8 mouse cellular contexts compared by ENCODE assay signal in genomic region chr5:108131849-108132440, GRCm38 (mm10). TPM values are rescaled to one million over a fixed set of nuclear protein-coding genes. Genes with fewer than 3 reads are reported as not detected.
DNase-seq lines count a peak whose midpoint lies in the region; ATAC-seq and TF ChIP-seq lines count a peak whose summit lies in the region.

No protein-coding gene starts in this region.

- no peaks in the 10 kb centered on the region for H3K9me3 ChIP-seq in neural tube, embryonic 11.5 days (ENCODE audit: control insufficient read depth, low read length)
- no peaks in the 10 kb centered on the region for H3K9me3 ChIP-seq in forebrain, postnatal 0 days (ENCODE audit: low read length)
- H3K9me3 ChIP-seq in lung, embryonic 15.5 days: no peaks in the 10 kb centered on the region

- H3K4me1 ChIP-seq in neural tube, embryonic 11.5 days (ENCODE audit: control insufficient read depth, insufficient read depth, low read length): no peaks in the 10 kb centered on the region
- H3K4me1 ChIP-seq in bone marrow, adult 2 months (ENCODE audit: control insufficient read depth, insufficient read depth, low read length): no peaks in the 10 kb centered on the region
- H3K4me1 ChIP-seq in forebrain, postnatal 0 days (ENCODE audit: insufficient read depth): peaks cover 6% of the 10 kb centered on the region; the same call in 1 of the 2 replicates
- peaks cover 8% of the 10 kb centered on the region for H3K4me1 ChIP-seq in lung, embryonic 15.5 days

- H3K27me3 ChIP-seq in neural tube, embryonic 11.5 days (ENCODE audit: control insufficient read depth, insufficient read depth, low read length): no peaks in the 10 kb centered on the region
- H3K27me3 ChIP-seq in forebrain, postnatal 0 days (ENCODE audit: insufficient read depth, low read length): no peaks in the 10 kb centered on the region
- no peaks in the 10 kb centered on the region for H3K27me3 ChIP-seq in lung, embryonic 15.5 days

- 0 out of 2 replicates have a peak, but pooled peaks have one; percentile 12 for TF ChIP-seq POLR2A in bone marrow, adult 2 months (IDR thresholded peaks at IDR 0.05; ENCODE audit: borderline replicate concordance, control insufficient read depth, low read depth, low read length)

- no peaks in the 10 kb centered on the region for H3K36me3 ChIP-seq in neural tube, embryonic 11.5 days (ENCODE audit: control insufficient read depth, insufficient read depth, low read length)
- peaks cover 6% of the 10 kb centered on the region; the same call in 1 of the 2 replicates for H3K36me3 ChIP-seq in forebrain, postnatal 0 days (ENCODE audit: insufficient read depth)
- peaks cover 15% of the 10 kb centered on the region; the same call in 1 of the 2 replicates for H3K36me3 ChIP-seq in lung, embryonic 15.5 days

- H3K9ac ChIP-seq in neural tube, embryonic 11.5 days (ENCODE audit: low read length): peak overlapping the region; percentile 80
- H3K9ac ChIP-seq in forebrain, postnatal 0 days: peak overlapping the region; percentile 70
- peak overlapping the region; percentile 87 for H3K9ac ChIP-seq in lung, embryonic 15.5 days

- WGBS in neural tube, embryonic 11.5 days: 0% methylated on average over 32 of the region's 32 CpGs
- WGBS in bone marrow, adult 2 months: under 1% methylated on average over 32 of the region's 32 CpGs
- under 1% methylated on average over 32 of the region's 32 CpGs for WGBS in forebrain, postnatal 0 days
- under 1% methylated on average over 32 of the region's 32 CpGs for WGBS in lung, embryonic 15.5 days

- TF ChIP-seq CTCF in bone marrow, adult 2 months (IDR thresholded peaks at IDR 0.05; ENCODE audit: control insufficient read depth, insufficient read depth, low read length): no peak
- no peak for TF ChIP-seq CTCF in forebrain, postnatal 0 days (IDR thresholded peaks at IDR 0.05; ENCODE audit: low read depth)

- peak overlapping the region; percentile 72 for H3K4me3 ChIP-seq in neural tube, embryonic 11.5 days (ENCODE audit: low read depth, low read length)
- peak overlapping the region; percentile 88 for H3K4me3 ChIP-seq in bone marrow, adult 2 months (replicated peaks; ENCODE audit: control insufficient read depth, low read depth, low read length)
- peak overlapping the region; percentile 86 for H3K4me3 ChIP-seq in forebrain, postnatal 0 days (ENCODE audit: low read depth, low read length)
- H3K4me3 ChIP-seq in lung, embryonic 15.5 days: peak overlapping the region; percentile 79

- ATAC-seq in neural tube, embryonic 11.5 days (ENCODE audit: insufficient read depth, low FRiP score, low TSS enrichment): peak; percentile 37; the same call in 1 of the 2 replicates
- no peak; the same call in 1 of the 2 replicates for ATAC-seq in forebrain, postnatal 0 days
- no peak; the same call in 1 of the 2 replicates for ATAC-seq in lung, embryonic 15.5 days (ENCODE audit: borderline replicate concordance, extremely low read depth, low FRiP score, low TSS enrichment)
- peak; percentile 36; the same call in 1 of the 2 replicates for ATAC-seq in neutrophil, adult 5-6 weeks (ENCODE audit: extremely low read depth, insufficient number of reproducible peaks, low FRiP score, poor library complexity, severe bottlenecking)

- peak overlapping the region; percentile 71 for H3K27ac ChIP-seq in neural tube, embryonic 11.5 days (ENCODE audit: low read depth, low read length)
- H3K27ac ChIP-seq in bone marrow, adult 2 months (ENCODE audit: control insufficient read depth, insufficient read depth, low read depth, low read length, poor library complexity): peak overlapping the region; percentile 86
- H3K27ac ChIP-seq in forebrain, postnatal 0 days (ENCODE audit: low read depth, low read length): peak overlapping the region; percentile 85
- H3K27ac ChIP-seq in lung, embryonic 15.5 days: peak overlapping the region; percentile 91

- peak; percentile 60 for DNase-seq in neural tube, embryonic 11.5 days (ENCODE audit: low spot score)
- no peak for DNase-seq in neural tube, embryonic 10.5 days (ENCODE audit: extremely low spot score, low spot score)
- peak; percentile 62 for DNase-seq in forebrain, postnatal 0 days
- DNase-seq in induced T-regulatory cell, adult 2 months (ENCODE audit: low read depth): peak; percentile 79
- no peak for DNase-seq in frontal cortex, postnatal 25 days (ENCODE audit: low spot score in 2 of 2)

- peak overlapping the region; percentile 65 for H3K4me2 ChIP-seq in neural tube, embryonic 11.5 days (ENCODE audit: low read depth)
- H3K4me2 ChIP-seq in forebrain, postnatal 0 days (ENCODE audit: low read depth): peak overlapping the region; percentile 83
- H3K4me2 ChIP-seq in lung, embryonic 15.5 days: peak overlapping the region; percentile 82

RNA-seq across cellular contexts. Expression of gene Tmed5, which starts 0.5 kb away (rescaled TPM):
- 21.3 and 26.8 TPM in 2 replicates for polyA plus RNA-seq in neural tube, embryonic 11.5 days (2014; fragmentation: Nextera tagmentation; extraction: Ambion mirVana)
- 4.2 and 5.1 TPM in 2 replicates for polyA plus RNA-seq in bone marrow, adult 2 months (2011; ENCODE audit: insufficient read depth, insufficient read length, low replicate concordance, missing spikeins)
- 17.3 and 20.8 TPM in 2 replicates for total RNA-seq in forebrain, postnatal 0 days (2014; rRNA removed)
- 14.0 and 18.7 TPM in 2 replicates for polyA plus RNA-seq in forebrain, postnatal 0 days (2015; fragmentation: Nextera tagmentation; extraction: Ambion mirVana)
- polyA plus RNA-seq in lung, embryonic 15.5 days (2015; fragmentation: Nextera tagmentation; extraction: Ambion mirVana): 34.8 and 35.4 TPM in 2 replicates
- total RNA-seq in neutrophil, adult 5-6 weeks (2017): 64.6 and 71.0 TPM in 2 replicates

RNA-seq across cellular contexts. Expression of gene Ccdc18, which starts 0.7 kb away (rescaled TPM):
- 6.3 and 7.3 TPM in 2 replicates for polyA plus RNA-seq in neural tube, embryonic 11.5 days (2014; fragmentation: Nextera tagmentation; extraction: Ambion mirVana)
- polyA plus RNA-seq in bone marrow, adult 2 months (2011; ENCODE audit: insufficient read depth, insufficient read length, low replicate concordance, missing spikeins): 7.3 and 12.5 TPM in 2 replicates
- total RNA-seq in forebrain, postnatal 0 days (2014; rRNA removed): 0.92 and 5.5 TPM in 2 replicates
- 2.5 and 2.9 TPM in 2 replicates for polyA plus RNA-seq in forebrain, postnatal 0 days (2015; fragmentation: Nextera tagmentation; extraction: Ambion mirVana)
- polyA plus RNA-seq in lung, embryonic 15.5 days (2015; fragmentation: Nextera tagmentation; extraction: Ambion mirVana): 10.9 and 14.3 TPM in 2 replicates
- 2.0 and 7.1 TPM in 2 replicates for total RNA-seq in neutrophil, adult 5-6 weeks (2017)

Comparison
In these comparisons a context has a peak if more than half of its experiments do, and no peak if none do; other contexts are left out.
1. DNase-seq: peak in neural tube, embryonic 11.5 days (single experiment), forebrain, postnatal 0 days (single experiment) and induced T-regulatory cell, adult 2 months (single experiment); none in neural tube, embryonic 10.5 days (single experiment) and frontal cortex, postnatal 25 days (0 of 2).
2. ATAC-seq: peak in neural tube, embryonic 11.5 days (single experiment) and neutrophil, adult 5-6 weeks (single experiment); none in forebrain, postnatal 0 days (single experiment) and lung, embryonic 15.5 days (single experiment).
3. Peak in every context shown above with its lines, with median percentiles within 50 percentile points of each other: H3K27ac ChIP-seq, H3K4me2 ChIP-seq, H3K4me3 ChIP-seq and H3K9ac ChIP-seq.